Mouse (Mus musculus) MEL (cell line): ENCODE measurements around the gene Htra2. TPM values are rescaled to one million over a fixed set of nuclear protein-coding genes. Genes with fewer than 3 reads are reported as not detected.

Source experiments
- DNase-seq: peaks from one replicate; pipeline ENCODE4 v3.0.0; 2011; ENCODE audit warnings: low read depth, low spot score
- H3K27ac ChIP-seq: 2 replicates; pipeline ENCODE4 v1.5.1; 2012; ENCODE audit warnings: low read depth, mild to moderate bottlenecking, control low read depth, low read length, moderate library complexity; ENCODE audit not compliant: control insufficient read depth
- H3K27me3 ChIP-seq, 2 experiments: fragments of 150-350 bp in 1 of 2; sonication (generic) in 1 of 2; 2 replicates each; pipeline ENCODE4 v1.6.1; 2012; ENCODE audit warnings: low read length in 2 of 2, mild to moderate bottlenecking in 2 of 2, improper control_type of control experiment in 1 of 2, moderate library complexity in 1 of 2; ENCODE audit not compliant: insufficient read depth in 2 of 2, control insufficient read depth in 1 of 2
- H3K36me3 ChIP-seq, 2 experiments: 2 replicates each; pipeline ENCODE4 v1.6.1; 2012 to 2014; ENCODE audit warnings: low read length in 2 of 2, improper control_type of control experiment in 1 of 2, inconsistent platforms in 1 of 2, mild to moderate bottlenecking in 1 of 2; ENCODE audit not compliant: insufficient read depth in 2 of 2, control insufficient read depth in 1 of 2
- H3K4me1 ChIP-seq, 2 experiments: fragments of 150-350 bp in 1 of 2; sonication (generic) in 1 of 2; 2 replicates each; pipeline ENCODE4 v1.6.1; 2012; ENCODE audit warnings: low read length in 2 of 2, improper control_type of control experiment in 1 of 2, mild to moderate bottlenecking in 1 of 2; ENCODE audit not compliant: insufficient read depth in 2 of 2, control insufficient read depth in 1 of 2
- H3K4me3 ChIP-seq, 2 experiments: fragments of 150-350 bp in 1 of 2; sonication (generic) in 1 of 2; 2 replicates each; pipeline ENCODE4 v1.5.1; 2012; ENCODE audit warnings: low read depth in 2 of 2, low read length in 2 of 2, mild to moderate bottlenecking in 2 of 2, moderate library complexity in 2 of 2, control low read depth in 1 of 2, improper control_type of control experiment in 1 of 2; ENCODE audit not compliant: control insufficient read depth in 1 of 2, insufficient read depth in 1 of 2
- H3K79me2 ChIP-seq: 2 replicates; pipeline ENCODE4 v1.6.1; 2012; ENCODE audit warnings: mild to moderate bottlenecking, low read length, moderate library complexity; ENCODE audit not compliant: control insufficient read depth, poor library complexity, insufficient read depth
- H3K9ac ChIP-seq: 2 replicates; pipeline ENCODE4 v1.6.1; 2012; ENCODE audit warnings: low read depth, mild to moderate bottlenecking, control low read depth, low read length, moderate library complexity; ENCODE audit not compliant: control insufficient read depth, poor library complexity, severe bottlenecking
- H3K9me3 ChIP-seq: fragments of 150-350 bp; sonication (generic); replicated peaks from 2 replicates; pipeline ENCODE4 v1.6.1; 2012; ENCODE audit warnings: mild to moderate bottlenecking, low read length, improper control_type of control experiment, moderate library complexity; ENCODE audit not compliant: insufficient read depth
- BHLHE40 ChIP-seq: IDR thresholded peaks from 2 replicates; pipeline ENCODE4 v1.6.1; 2012; ENCODE audit warnings: low read depth, mild to moderate bottlenecking, inconsistent platforms, low read length, improper control_type of control experiment, borderline replicate concordance
- CHD1 ChIP-seq: IDR thresholded peaks from 2 replicates; pipeline ENCODE4 v1.6.1; 2012; ENCODE audit warnings: low read depth, mild to moderate bottlenecking, inconsistent platforms, low read length, improper control_type of control experiment
- CHD2 ChIP-seq: IDR thresholded peaks from 2 replicates; pipeline ENCODE4 v1.6.1; 2011; ENCODE audit warnings: low read length, improper control_type of control experiment
- CTCF ChIP-seq, 3 experiments: IDR thresholded peaks in 2 of 3; conservative IDR thresholded peaks in 1 of 3; 2 replicates each; pipeline ENCODE4 v1.5.1; 2011 to 2012; ENCODE audit warnings: low read length in 3 of 3, low read depth in 2 of 3, mild to moderate bottlenecking in 2 of 3, improper control_type of control experiment in 1 of 3, inconsistent platforms in 1 of 3, mixed read lengths in 1 of 3, moderate library complexity in 1 of 3; ENCODE audit not compliant: control insufficient read depth in 1 of 3, insufficient read depth in 1 of 3, poor library complexity in 1 of 3, severe bottlenecking in 1 of 3
- ELF1 ChIP-seq: IDR thresholded peaks from 2 replicates; pipeline ENCODE4 v1.6.1; 2014; ENCODE audit warnings: low read depth, mild to moderate bottlenecking, inconsistent platforms, low read length, improper control_type of control experiment, moderate library complexity
- ETS1 ChIP-seq: IDR thresholded peaks from 2 replicates; pipeline ENCODE4 v1.6.1; 2012; ENCODE audit warnings: low read depth, mild to moderate bottlenecking, inconsistent platforms, low read length, improper control_type of control experiment, moderate library complexity
- GABPA ChIP-seq: IDR thresholded peaks from 2 replicates; pipeline ENCODE4 v1.6.1; 2012; ENCODE audit warnings: low read depth, mild to moderate bottlenecking, inconsistent platforms, low read length, improper control_type of control experiment, moderate library complexity
- GATA1 ChIP-seq: IDR thresholded peaks from 2 replicates; pipeline ENCODE4 v1.6.1; 2011; ENCODE audit warnings: low read depth, low read length, improper control_type of control experiment
- HCFC1 ChIP-seq: IDR thresholded peaks from 2 replicates; pipeline ENCODE4 v1.6.1; 2012; ENCODE audit warnings: low read depth, mild to moderate bottlenecking, inconsistent platforms, low read length, improper control_type of control experiment, moderate library complexity
- KAT2A ChIP-seq: conservative IDR thresholded peaks from 2 replicates; pipeline ENCODE4 v1.6.1; 2012; ENCODE audit warnings: low read depth, low read length, improper control_type of control experiment, inconsistent platforms
- MAFK ChIP-seq: IDR thresholded peaks from 2 replicates; pipeline ENCODE4 v1.6.1; 2011; ENCODE audit warnings: low read depth, mild to moderate bottlenecking, low read length, improper control_type of control experiment, borderline replicate concordance
- MAZ ChIP-seq: IDR thresholded peaks from 2 replicates; pipeline ENCODE4 v1.6.1; 2012; ENCODE audit warnings: low read depth, mild to moderate bottlenecking, inconsistent platforms, low read length, improper control_type of control experiment
- MXI1 ChIP-seq: IDR thresholded peaks from 2 replicates; pipeline ENCODE4 v1.6.1; 2011; ENCODE audit warnings: mild to moderate bottlenecking, low read depth, low read length, improper control_type of control experiment
- MYB ChIP-seq: IDR thresholded peaks from 2 replicates; pipeline ENCODE4 v1.6.1; 2011; ENCODE audit warnings: mild to moderate bottlenecking, low read depth, low read length, improper control_type of control experiment
- NRF1 ChIP-seq: IDR thresholded peaks from 2 replicates; pipeline ENCODE4 v1.6.1; 2014; ENCODE audit warnings: low read depth, mild to moderate bottlenecking, inconsistent platforms, low read length, improper control_type of control experiment, moderate library complexity; ENCODE audit not compliant: poor library complexity, insufficient read depth, severe bottlenecking
- POLR2A ChIP-seq, 2 experiments: IDR thresholded peaks; 2 replicates each; pipeline ENCODE4 v1.6.1; 2011 to 2012; ENCODE audit warnings: low read length in 2 of 2, mild to moderate bottlenecking in 2 of 2, control low read depth in 1 of 2, improper control_type of control experiment in 1 of 2, low read depth in 1 of 2, moderate library complexity in 1 of 2; ENCODE audit not compliant: control insufficient read depth in 1 of 2, insufficient read depth in 1 of 2, poor library complexity in 1 of 2
- POLR2AphosphoS2 ChIP-seq: IDR thresholded peaks from 2 replicates; pipeline ENCODE4 v1.6.1; 2011; ENCODE audit warnings: low read length, improper control_type of control experiment
- POLR2AphosphoS5 ChIP-seq: IDR thresholded peaks from 2 replicates; pipeline ENCODE4 v1.6.1; 2012; ENCODE audit warnings: low read depth, borderline replicate concordance, mild to moderate bottlenecking, inconsistent platforms, low read length, moderate library complexity, mixed read lengths
- RAD21 ChIP-seq: IDR thresholded peaks from 2 replicates; pipeline ENCODE4 v1.6.1; 2011; ENCODE audit warnings: mild to moderate bottlenecking, low read depth, low read length, improper control_type of control experiment
- TAL1 ChIP-seq: IDR thresholded peaks from 2 replicates; pipeline ENCODE4 v1.6.1; 2012; ENCODE audit warnings: mild to moderate bottlenecking, inconsistent platforms, low read length, moderate library complexity, mixed read lengths
- UBTF ChIP-seq: IDR thresholded peaks from 2 replicates; pipeline ENCODE4 v1.6.1; 2012; ENCODE audit warnings: low read depth, mild to moderate bottlenecking, inconsistent platforms, low read length, improper control_type of control experiment, moderate library complexity, borderline replicate concordance; ENCODE audit not compliant: insufficient read depth
- ZC3H11A ChIP-seq: IDR thresholded peaks from 2 replicates; pipeline ENCODE4 v1.6.1; 2012; ENCODE audit warnings: low read depth, mild to moderate bottlenecking, inconsistent platforms, low read length, improper control_type of control experiment
- ZMIZ1 ChIP-seq: IDR thresholded peaks from 2 replicates; pipeline ENCODE4 v1.6.1; 2012; ENCODE audit warnings: low read depth, mild to moderate bottlenecking, inconsistent platforms, low read length, improper control_type of control experiment, moderate library complexity
- ZNF384 ChIP-seq: IDR thresholded peaks from 2 replicates; pipeline ENCODE4 v1.6.1; 2012; ENCODE audit warnings: low read depth, mild to moderate bottlenecking, inconsistent platforms, low read length, improper control_type of control experiment
- polyA plus RNA-seq, 2 experiments: library from polyadenylated mRNA; stranded (reverse) in 1 of 2; unstranded in 1 of 2; fragments of >175 nt in 1 of 2; fragments of >200 nt in 1 of 2; gene quantifications; 2 replicates each; pipeline versions ENCODE4 v1.2.1 to v1.2.4; 2012; ENCODE audit warnings: low replicate concordance in 2 of 2, low read depth in 1 of 2; ENCODE audit not compliant: insufficient read length in 2 of 2, insufficient read depth in 1 of 2, missing spikeins in 1 of 2
- total RNA-seq: library from RNA; depleted of rRNA; stranded (reverse); fragments of 300-350 nt; gene quantifications from 2 replicates; pipeline ENCODE4 v1.2.3, GENCODE M21; 2012

Htra2 gene
- total and polyA plus RNA-seq, 3 experiments: 107 to 133 TPM; not detected in 1

DNA sequence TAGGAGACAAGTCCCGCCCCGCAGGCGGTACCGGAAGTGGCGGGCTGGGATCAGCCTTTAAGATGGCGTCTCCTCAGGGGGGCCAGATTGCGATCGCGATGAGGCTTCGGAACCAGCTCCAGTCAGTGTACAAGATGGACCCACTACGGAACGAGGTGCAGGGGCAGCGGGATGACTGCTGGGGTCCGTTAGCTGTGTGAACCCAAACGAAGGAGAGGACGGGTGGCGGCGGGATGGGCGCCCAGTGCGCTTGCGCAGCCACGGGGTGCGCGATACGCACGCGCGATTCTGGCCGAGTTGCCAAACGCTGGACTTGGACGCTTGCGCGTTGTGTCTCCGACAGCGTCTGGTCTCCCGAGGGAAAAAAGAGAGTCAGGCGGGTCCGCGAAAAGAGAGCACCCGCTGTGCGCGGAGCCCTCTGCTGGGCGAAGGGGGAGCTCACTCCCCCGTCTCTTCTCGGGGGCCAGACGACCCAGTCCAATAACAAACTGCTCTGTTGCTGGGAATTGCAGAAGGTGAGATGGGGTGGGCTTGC, 23.3 kb upstream of the Htra2 start (continued):
- TF ChIP-seq POLR2AphosphoS2 (0 out of 2 replicates have a peak, but pooled peaks have one; percentile 29), NRF1 (peak; percentile 91)

DNA sequence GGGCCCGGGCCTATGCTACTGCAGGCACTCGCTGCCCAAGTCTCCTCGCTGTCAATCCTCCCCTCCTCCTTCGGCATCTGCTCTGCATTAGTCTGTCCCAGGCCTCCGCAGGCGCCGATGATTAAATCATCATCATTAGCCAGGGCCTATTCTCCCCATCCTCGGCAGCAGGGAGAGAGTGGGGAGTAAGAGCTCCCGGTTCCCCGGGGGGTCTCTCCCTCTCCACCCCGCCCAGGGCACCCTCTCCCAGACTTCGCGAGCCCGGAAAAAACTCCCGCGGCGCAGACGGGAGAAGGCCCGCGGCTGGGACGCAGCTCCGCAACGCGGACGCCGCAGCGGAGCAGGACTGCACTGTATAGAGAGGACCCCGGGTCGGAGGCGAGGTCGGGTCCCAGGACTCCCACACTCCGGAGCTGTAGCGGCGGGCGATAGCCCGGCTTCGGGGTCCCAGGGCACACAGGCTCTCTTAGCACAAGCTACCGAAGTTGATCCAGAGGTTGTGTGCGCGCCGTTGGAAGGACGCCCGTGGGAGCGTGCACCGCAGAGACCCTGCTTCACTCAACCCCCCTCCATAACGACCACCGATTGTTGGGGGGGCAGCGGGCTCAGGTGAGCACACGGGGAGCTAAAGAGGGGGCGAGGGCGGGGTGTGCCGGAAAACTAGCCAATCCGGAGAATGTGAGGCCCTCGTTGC, 22.7 kb upstream of the Htra2 start, which contains the start of gene Pcgf1:
Pcgf1 (plus strand) TSS at position 240 of the 694 bp plus-strand sequence.
- peak; percentile 57 for DNase-seq
- Histone ChIP-seq H3K4me3 (peak within 1 kb of the TSS; percentile 78 to 88), H3K4me1 (peaks cover 0 to 13% of the 10 kb centered on the region in 2 experiments; a peak in 2 of 4 replicates), H3K27ac (peak within 1 kb of the TSS; percentile 89), H3K36me3 (peaks cover 0 to 9% of the 10 kb centered on the region in 2 experiments; a peak in 2 of 4 replicates), H3K79me2 (peaks cover 11% of the 10 kb centered on the region), H3K9me3 (no peaks in the 10 kb centered on the region), H3K9ac (peak within 1 kb of the TSS; percentile 96), H3K27me3 (no peaks in the 10 kb centered on the region)
- TF ChIP-seq ETS1 (no peak), MAFK (no peak), UBTF (peak; percentile 78; the same call in 1 of the 2 replicates), MAZ (no peak; the same call in 1 of the 2 replicates), POLR2AphosphoS5 (no peak), ZC3H11A (no peak), BHLHE40 (no peak), HCFC1 (0 out of 2 replicates have a peak, but pooled peaks have one; percentile 43), NRF1 (peak; percentile 25; the same call in 1 of the 2 replicates), TAL1 (no peak), CTCF (IDR thresholded peaks at IDR 0.05 in 2 of 3, conservative IDR thresholded peaks at IDR 0.05 in 1 of 3; ENCODE audit: control insufficient read depth in 1 of 3, insufficient read depth in 1 of 3, low read depth in 2 of 3, low read length in 3 of 3, poor library complexity in 1 of 3, severe bottlenecking in 1 of 3) (no peak), ELF1 (no peak), KAT2A (no peak), CHD1 (no peak), MXI1 (peak; percentile 34; the same call in 1 of the 2 replicates)

- Histone ChIP-seq H3K9ac (no peak overlapping the region), H3K4me3 (no peak overlapping the region), H3K9me3 (no peaks in the 10 kb centered on the region), H3K4me1 (peaks cover 0 to 13% of the 10 kb centered on the region in 2 experiments; a peak in 2 of 4 replicates), H3K27ac (no peak overlapping the region), H3K36me3 (peaks cover 0 to 9% of the 10 kb centered on the region in 2 experiments; a peak in 2 of 4 replicates), H3K79me2 (peaks cover 11% of the 10 kb centered on the region), H3K27me3 (no peaks in the 10 kb centered on the region)
- DNase-seq: peak; percentile 73
- no peak for TF ChIP-seq UBTF
- no peak for TF ChIP-seq MAZ
- TF ChIP-seq MYB: no peak
- no peak for TF ChIP-seq POLR2AphosphoS5
- TF ChIP-seq RAD21: peak; percentile 58
- peak; percentile 26 to 65 (median 44); a peak in 5 of 6 replicates for TF ChIP-seq CTCF (IDR thresholded peaks at IDR 0.05 in 2 of 3, conservative IDR thresholded peaks at IDR 0.05 in 1 of 3; ENCODE audit: control insufficient read depth in 1 of 3, insufficient read depth in 1 of 3, low read depth in 2 of 3, low read length in 3 of 3, poor library complexity in 1 of 3, severe bottlenecking in 1 of 3)
- TF ChIP-seq POLR2AphosphoS2: no peak
- no peak for TF ChIP-seq TAL1
- TF ChIP-seq GATA1: 0 out of 2 replicates have a peak, but pooled peaks have one; percentile 32
- TF ChIP-seq MXI1: no peak
- TF ChIP-seq GABPA: no peak
- no peak for TF ChIP-seq ETS1
- no peak for TF ChIP-seq KAT2A
- no peak for TF ChIP-seq ELF1
- no peak for TF ChIP-seq ZMIZ1
- peak; percentile 85 for TF ChIP-seq ZNF384
- no peak for TF ChIP-seq CHD1
- no peak for TF ChIP-seq HCFC1
- TF ChIP-seq CHD2: no peak
- peak; percentile 36; the same call in 1 of the 2 replicates for TF ChIP-seq ZC3H11A
- TF ChIP-seq POLR2A (IDR thresholded peaks at IDR 0.05; ENCODE audit: control insufficient read depth in 1 of 2, insufficient read depth in 1 of 2, low read depth in 1 of 2, low read length in 2 of 2, poor library complexity in 1 of 2): no peak
Measured at GRCm38 (mm10) chr6:83074979-83075378, 19.9 kb upstream of the Htra2 start.
